Mouse (Mus musculus) stomach, postnatal 0 days (tissue): ENCODE data around the gene Syt8.

Experiments used
- CTCF ChIP-seq: IDR thresholded peaks from 2 replicates; pipeline ENCODE4 v1.5.1; 2016; ENCODE audit warnings: antibody characterized with exemption, low read depth, mild to moderate bottlenecking, moderate library complexity
- EP300 ChIP-seq: optimal IDR thresholded peaks from 2 replicates; pipeline ENCODE3; 2016; ENCODE audit warnings: antibody characterized with exemption

DNA sequence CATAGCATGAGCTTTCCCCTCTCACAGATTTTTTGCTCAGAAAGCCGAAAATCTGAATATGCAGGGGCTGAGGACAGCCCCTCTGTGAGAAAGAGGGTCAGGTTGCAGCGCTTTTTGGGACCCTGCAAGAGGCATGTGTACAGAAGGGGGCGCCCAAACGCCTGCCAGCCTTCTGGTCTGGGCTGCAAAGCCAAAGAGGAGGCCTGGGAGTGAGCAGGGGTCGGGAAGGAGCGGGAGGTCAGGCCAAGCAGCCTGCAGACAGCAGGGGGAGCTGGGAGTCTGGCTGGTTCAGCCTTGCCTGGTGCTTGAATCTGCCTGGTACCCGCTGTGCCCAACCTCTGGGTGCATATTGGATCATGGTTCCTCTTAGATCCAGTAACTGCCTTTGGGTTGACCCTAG lies 6.4 kb upstream of the Syt8 start:
- TF ChIP-seq CTCF (peak; percentile 75), EP300 (no peak)
